In genomic region chr3:107867086-107867485, GRCm38 (mm10) we compare ENCODE assay signal across 8 mouse cellular contexts. TPM values are rescaled to one million over a fixed set of nuclear protein-coding genes. Genes with fewer than 3 reads are reported as not detected.
A peak's percentile ranks its signal among the peaks of the same experiment; 100 is the strongest.
DNase-seq lines count a peak whose midpoint lies in the region; ATAC-seq and TF ChIP-seq lines count a peak whose summit lies in the region.

No protein-coding gene starts in this region.

- peak; percentile 98 for TF ChIP-seq CTCF in ES-Bruce4 (IDR thresholded peaks at IDR 0.05; ENCODE audit: low read depth, low read length)
- TF ChIP-seq CTCF in testis, adult 2 months (IDR thresholded peaks at IDR 0.05; ENCODE audit: control insufficient read depth, insufficient read depth, insufficient replicate concordance, low read depth, low read length) = peak; percentile 93

- DNase-seq in c-Kit-positive CD71-positive TER-119-positive erythroid progenitor cells, embryonic 14.5 days (ENCODE audit: low spot score) = peak; percentile 83
- DNase-seq in heart, postnatal 25 days (ENCODE audit: low spot score) = peak; percentile 62
- peak; percentile 92 for DNase-seq in layer of hippocampus, adult 11-12 months (ENCODE audit: low spot score)

- TF ChIP-seq EP300 in ES-Bruce4 (IDR thresholded peaks at IDR 0.05; ENCODE audit: insufficient read depth, low read depth, low read length) = no peak

- no peak overlapping the region for H3K9ac ChIP-seq in ES-Bruce4 (ENCODE audit: low read depth, poor library complexity, severe bottlenecking)
- H3K9ac ChIP-seq in forebrain, embryonic 13.5 days = no peak overlapping the region
- H3K9ac ChIP-seq in liver, embryonic 16.5 days (ENCODE audit: low read depth, low read length) = no peak overlapping the region; the same call in 1 of the 2 replicates
- no peak overlapping the region for H3K9ac ChIP-seq in neural tube, embryonic 14.5 days (replicated peaks; ENCODE audit: low read depth, low read length)

- WGBS in forebrain, embryonic 13.5 days = 10% methylated on average over 8 of the region's 8 CpGs
- 7% methylated on average over 8 of the region's 8 CpGs for WGBS in liver, embryonic 16.5 days (ENCODE audit: insufficient replicate concordance)
- WGBS in neural tube, embryonic 14.5 days = 6% methylated on average over 8 of the region's 8 CpGs

- H3K4me3 ChIP-seq in ES-Bruce4 (ENCODE audit: low read depth, low read length) = no peak overlapping the region
- no peak overlapping the region for H3K4me3 ChIP-seq in forebrain, embryonic 13.5 days
- no peak overlapping the region for H3K4me3 ChIP-seq in liver, embryonic 16.5 days (ENCODE audit: low read depth, low read length)
- no peak overlapping the region for H3K4me3 ChIP-seq in neural tube, embryonic 14.5 days (ENCODE audit: low read depth, low read length)
- no peak overlapping the region for H3K4me3 ChIP-seq in testis, adult 2 months (ENCODE audit: control insufficient read depth, low read depth, low read length)

- no peaks in the 10 kb centered on the region for H3K27me3 ChIP-seq in ES-Bruce4 (ENCODE audit: control insufficient read depth, insufficient read depth, low read length, poor library complexity, severe bottlenecking)
- 0 out of 2 replicates have a peak, but pooled peaks cover 2% of the 10 kb centered on the region for H3K27me3 ChIP-seq in forebrain, embryonic 13.5 days
- no peaks in the 10 kb centered on the region for H3K27me3 ChIP-seq in liver, embryonic 16.5 days (ENCODE audit: control insufficient read depth, insufficient read depth, low read depth, low read length)
- H3K27me3 ChIP-seq in neural tube, embryonic 14.5 days (ENCODE audit: control insufficient read depth, insufficient read depth, low read length) = no peaks in the 10 kb centered on the region
- H3K27me3 ChIP-seq in testis, adult 2 months (ENCODE audit: control insufficient read depth, insufficient read depth, low read length) = no peaks in the 10 kb centered on the region

- ATAC-seq in forebrain, embryonic 13.5 days = peak; percentile 60
- peak; percentile 82 for ATAC-seq in liver, embryonic 16.5 days (ENCODE audit: low read depth)
- ATAC-seq in neural tube, embryonic 14.5 days (ENCODE audit: low read depth) = peak; percentile 62

- no peak overlapping the region for H3K27ac ChIP-seq in ES-Bruce4 (ENCODE audit: insufficient read depth, low read length)
- H3K27ac ChIP-seq in forebrain, embryonic 13.5 days = no peak overlapping the region
- H3K27ac ChIP-seq in liver, embryonic 16.5 days (ENCODE audit: low read length) = no peak overlapping the region
- H3K27ac ChIP-seq in neural tube, embryonic 14.5 days (ENCODE audit: low read depth, low read length) = no peak overlapping the region
- H3K27ac ChIP-seq in testis, adult 2 months (ENCODE audit: control insufficient read depth, insufficient read depth, low read depth, low read length) = no peak overlapping the region

- H3K9me3 ChIP-seq in ES-Bruce4 (replicated peaks; ENCODE audit: control insufficient read depth, insufficient read depth, low read length, poor library complexity, severe bottlenecking) = no peaks in the 10 kb centered on the region
- no peaks in the 10 kb centered on the region for H3K9me3 ChIP-seq in forebrain, embryonic 13.5 days (replicated peaks)
- no peaks in the 10 kb centered on the region for H3K9me3 ChIP-seq in liver, embryonic 16.5 days (replicated peaks; ENCODE audit: control insufficient read depth, low read length)
- H3K9me3 ChIP-seq in neural tube, embryonic 14.5 days (ENCODE audit: control insufficient read depth, low read length) = no peaks in the 10 kb centered on the region

- H3K36me3 ChIP-seq in ES-Bruce4 (ENCODE audit: control insufficient read depth, insufficient read depth, low read length, poor library complexity, severe bottlenecking) = no peaks in the 10 kb centered on the region
- H3K36me3 ChIP-seq in forebrain, embryonic 13.5 days (ENCODE audit: poor library complexity, severe bottlenecking) = no peaks in the 10 kb centered on the region
- H3K36me3 ChIP-seq in liver, embryonic 16.5 days (ENCODE audit: control insufficient read depth, insufficient read depth) = no peaks in the 10 kb centered on the region
- no peaks in the 10 kb centered on the region for H3K36me3 ChIP-seq in neural tube, embryonic 14.5 days (ENCODE audit: control insufficient read depth, insufficient read depth, low read length)
- H3K36me3 ChIP-seq in testis, adult 2 months (ENCODE audit: control insufficient read depth, insufficient read depth, low read length) = no peaks in the 10 kb centered on the region

- intact Hi-C loops in heart, postnatal 25 days (cut with DNase I) = loop anchor here (2.0 to 10.0 kb wide), 4 partner anchors 52 to 282 kb away; no protein-coding TSS in a partner anchor

- no peak overlapping the region for H3K4me2 ChIP-seq in forebrain, embryonic 13.5 days
- no peak overlapping the region for H3K4me2 ChIP-seq in liver, embryonic 16.5 days (ENCODE audit: low read depth, low read length)
- H3K4me2 ChIP-seq in neural tube, embryonic 14.5 days (ENCODE audit: low read depth, low read length) = no peak overlapping the region

- no peak for TF ChIP-seq POLR2A in ES-Bruce4 (IDR thresholded peaks at IDR 0.05; ENCODE audit: insufficient read depth, low read length)
- no peak for TF ChIP-seq POLR2A in testis, adult 2 months (IDR thresholded peaks at IDR 0.05; ENCODE audit: control insufficient read depth, low read depth, low read length)

- no peaks in the 10 kb centered on the region for H3K4me1 ChIP-seq in ES-Bruce4 (ENCODE audit: control insufficient read depth, insufficient read depth, low read length)
- H3K4me1 ChIP-seq in forebrain, embryonic 13.5 days = peaks cover 23% of the 10 kb centered on the region
- H3K4me1 ChIP-seq in liver, embryonic 16.5 days (ENCODE audit: control insufficient read depth, low read depth, low read length) = peaks cover 3% of the 10 kb centered on the region
- H3K4me1 ChIP-seq in neural tube, embryonic 14.5 days (ENCODE audit: control insufficient read depth, insufficient read depth, low read length) = no peaks in the 10 kb centered on the region
- peaks cover 13% of the 10 kb centered on the region for H3K4me1 ChIP-seq in testis, adult 2 months (ENCODE audit: control insufficient read depth, insufficient read depth, low read length)

RNA-seq across cellular contexts. Expression of gene Eps8l3, which starts 9.9 kb away (rescaled TPM):
- polyA plus RNA-seq in ES-Bruce4 (2011; ENCODE audit: insufficient read depth, insufficient read length, low read depth, missing spikeins) = not detected in 2 replicates
- not detected in 2 replicates for polyA plus RNA-seq in forebrain, embryonic 13.5 days (2015; fragmentation: Nextera tagmentation; extraction: Ambion mirVana)
- total RNA-seq in heart, postnatal 25 days (2021) = not detected
- 0.05 and 1.9 TPM in 2 replicates for polyA plus RNA-seq in liver, embryonic 16.5 days (2015; fragmentation: Nextera tagmentation; extraction: Ambion mirVana)
- polyA plus RNA-seq in neural tube, embryonic 14.5 days (2014; fragmentation: Nextera tagmentation; extraction: Ambion mirVana) = not detected in 2 replicates
- polyA plus RNA-seq in testis, adult 2 months (2012; rRNA removed) = 27.9 and 29.2 TPM in 2 replicates

RNA-seq across cellular contexts. Expression of gene Gstm5, which starts 28.5 kb away (rescaled TPM):
- 21.3 and 22.2 TPM in 2 replicates for polyA plus RNA-seq in ES-Bruce4 (2011; ENCODE audit: insufficient read depth, insufficient read length, low read depth, missing spikeins)
- polyA plus RNA-seq in forebrain, embryonic 13.5 days (2015; fragmentation: Nextera tagmentation; extraction: Ambion mirVana) = 222 and 225 TPM in 2 replicates
- 10 to 100 TPM; 50.1 to 51.4 TPM for total RNA-seq in heart, postnatal 25 days (2021)
- 170 and 181 TPM in 2 replicates for polyA plus RNA-seq in liver, embryonic 16.5 days (2015; fragmentation: Nextera tagmentation; extraction: Ambion mirVana)
- polyA plus RNA-seq in neural tube, embryonic 14.5 days (2014; fragmentation: Nextera tagmentation; extraction: Ambion mirVana) = 261 and 263 TPM in 2 replicates
- polyA plus RNA-seq in testis, adult 2 months (2012; rRNA removed) = 2,841 and 3,160 TPM in 2 replicates

Comparison
In these comparisons a context has a peak if more than half of its experiments do, and no peak if none do; other contexts are left out.
1. RNA of gene Gstm5, which starts 28.5 kb away (polyA plus RNA-seq): 2,841 to 3,160 TPM in testis, adult 2 months; 261 to 263 TPM in neural tube, embryonic 14.5 days, 222 to 225 TPM in forebrain, embryonic 13.5 days, 170 to 181 TPM in liver, embryonic 16.5 days and 21.3 to 22.2 TPM in ES-Bruce4; every median in the first group is over 10 times any median in the second.
2. Peak in every context shown above with its lines, with median percentiles within 50 percentile points of each other: DNase-seq and ATAC-seq.